Mouse (Mus musculus) yolk sac, embryonic 10.5 days (tissue): ENCODE data around the gene Yars.

Experiments
- DNase-seq: peaks from one replicate; pipeline ENCODE4 v3.0.0-alpha.2; 2017; ENCODE audit warnings: low spot score

Yars gene

DNA sequence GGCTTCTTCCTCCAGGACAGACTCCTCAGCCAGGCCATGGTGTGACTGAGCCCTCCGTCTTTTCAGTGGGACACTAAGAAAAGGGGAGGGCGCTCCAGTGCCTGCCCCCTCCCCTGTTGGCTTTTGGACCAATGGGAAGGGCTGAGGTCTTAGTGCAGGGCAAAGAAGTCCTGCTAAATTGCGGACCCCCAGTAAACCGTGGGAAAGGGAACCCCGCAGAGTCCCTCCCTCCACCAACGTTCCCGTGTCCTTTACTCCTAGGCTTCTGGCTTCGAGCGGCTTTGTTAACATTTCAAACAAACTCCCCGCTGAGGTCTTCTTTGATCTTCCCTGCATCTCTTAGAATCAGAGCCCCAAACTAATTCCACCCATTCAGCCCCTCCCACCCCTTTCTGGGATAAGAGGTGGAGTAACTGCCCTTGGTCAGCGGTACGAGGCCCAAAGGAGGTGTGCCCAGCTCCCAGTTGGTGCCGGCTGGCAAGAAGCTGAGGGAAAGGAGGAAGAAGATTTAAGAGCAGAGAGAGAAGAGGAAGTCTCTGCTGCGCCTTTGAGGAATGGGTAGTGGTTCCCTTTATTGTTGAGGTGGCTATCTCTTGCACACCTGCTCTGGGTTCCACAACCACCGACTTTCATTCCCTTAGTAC lies 62.0 kb downstream of the Yars start:
- peak; percentile 78 for DNase-seq

- DNase-seq = no peak
Observed at GRCm38 (mm10) chr4:129252492-129252891, 62.9 kb downstream of the Yars start.

DNA sequence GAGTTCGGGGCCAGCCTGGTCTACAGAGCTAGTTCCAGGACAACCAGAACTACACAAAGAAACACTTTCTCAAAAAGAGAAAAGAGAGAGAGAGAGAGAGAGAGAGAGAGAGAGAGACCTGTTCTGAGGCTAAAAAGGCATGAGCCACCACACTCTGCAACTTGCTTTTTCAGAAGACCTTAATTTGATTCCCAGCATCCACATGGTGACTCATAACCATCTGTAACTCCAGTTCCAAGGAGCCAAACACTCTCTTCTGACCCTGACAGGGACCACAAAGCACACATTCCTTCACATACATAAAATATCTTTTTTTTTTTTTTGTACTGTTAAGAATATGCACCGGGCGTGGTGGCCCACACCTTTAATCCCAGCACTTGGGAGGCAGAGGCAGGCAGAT lies 65.0 kb downstream of the Yars start:
- DNase-seq = no peak

DNA sequence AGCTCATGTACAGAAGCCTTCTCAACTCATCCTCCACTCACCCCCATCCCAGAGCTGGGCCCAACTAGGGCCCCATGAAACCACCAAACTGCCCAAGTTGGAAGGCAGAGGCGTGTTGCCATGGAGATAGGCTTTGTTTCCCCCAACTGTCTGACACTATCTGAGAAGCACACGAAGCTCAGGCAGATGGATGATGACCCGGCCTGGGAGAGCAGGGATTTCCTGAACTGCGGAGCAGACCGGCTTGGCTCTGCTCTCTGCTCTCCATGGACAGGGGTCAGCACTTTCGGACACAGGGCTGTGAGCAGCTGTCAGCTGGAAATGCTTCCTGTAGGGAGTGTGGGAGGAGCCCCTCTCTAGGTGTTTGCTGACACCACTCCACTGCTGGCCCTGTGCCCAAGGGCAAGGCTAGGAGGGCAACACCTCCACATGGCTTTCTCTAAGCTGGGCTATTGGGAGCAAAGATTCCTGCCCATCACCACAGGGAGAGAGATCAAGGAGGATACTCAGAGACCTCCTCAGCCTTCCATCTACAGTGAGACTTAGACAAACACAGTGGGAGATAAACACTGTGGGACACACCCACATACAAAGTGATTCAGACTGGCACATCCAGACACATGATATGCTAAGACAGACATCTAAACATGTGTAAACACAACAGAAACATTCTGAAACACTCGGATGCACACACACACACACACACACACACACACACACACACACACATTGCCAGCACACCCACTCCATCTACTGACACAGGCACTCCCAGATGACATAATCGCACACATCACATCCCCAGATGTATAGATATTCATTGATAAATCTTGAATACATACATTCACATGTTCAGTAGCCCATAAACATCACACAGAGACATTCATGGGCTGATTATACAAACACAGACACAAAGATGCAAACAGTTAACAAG lies 67.2 kb downstream of the Yars start:
- DNase-seq = peak; percentile 73

- no peak for DNase-seq
Observed at GRCm38 (mm10) chr4:129259101-129259500, 69.5 kb downstream of the Yars start.

- no peak for DNase-seq
Observed at GRCm38 (mm10) chr4:129260678-129261077, 71.1 kb downstream of the Yars start.

- no peak for DNase-seq
Observed at GRCm38 (mm10) chr4:129261196-129261595, 71.6 kb downstream of the Yars start, which contains the start of gene C77080. C77080 (minus strand) TSS chr4:129261404.

GRCm38 (mm10) chr4:129263225-129264021 lies 73.9 kb downstream of the Yars start:
- peak; percentile 47 for DNase-seq

GRCm38 (mm10) chr4:129266191-129266590 lies 76.6 kb downstream of the Yars start:
- DNase-seq = no peak

DNA sequence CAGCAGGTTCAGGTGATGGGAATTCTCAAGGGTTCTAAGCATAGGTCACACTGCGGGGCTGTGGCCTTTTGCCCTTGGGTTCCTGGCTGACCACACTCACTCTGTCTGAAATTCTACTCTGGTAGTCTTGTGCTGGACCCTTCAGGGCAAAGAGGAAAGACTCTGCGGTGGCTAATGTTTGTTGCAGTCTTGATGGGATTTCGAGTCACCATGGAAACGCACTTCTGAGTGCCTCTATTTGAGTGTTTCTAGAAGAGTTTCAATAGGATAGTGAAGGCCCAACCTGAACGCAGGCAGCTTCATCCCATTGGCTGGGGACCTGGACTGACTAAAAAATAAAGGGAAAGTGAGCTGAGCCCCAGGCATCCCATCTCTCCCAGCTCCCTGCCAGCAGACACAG lies 77.3 kb downstream of the Yars start:
- no peak for DNase-seq

DNA sequence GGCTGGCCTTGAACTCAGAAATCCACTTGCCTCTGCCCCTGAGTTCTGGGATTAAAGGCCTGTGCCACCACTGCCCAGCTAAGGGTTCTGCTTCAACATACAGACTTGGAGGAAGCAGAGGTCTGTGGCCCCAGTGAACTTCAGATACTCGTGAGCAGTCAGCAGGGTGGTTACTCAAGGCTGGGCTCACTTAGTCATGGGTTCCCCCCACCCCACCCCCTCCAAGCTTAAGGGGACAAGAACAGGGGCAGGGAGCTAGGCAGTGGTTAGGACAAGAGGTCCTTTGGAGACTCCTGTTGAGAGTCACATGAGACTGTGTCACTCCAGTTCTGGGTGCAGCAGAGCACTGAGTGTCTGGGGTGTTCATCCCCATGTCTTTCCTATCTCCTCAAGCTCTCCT lies 79.1 kb downstream of the Yars start:
- no peak for DNase-seq
